Mouse (Mus musculus) layer of hippocampus, adult 11-12 months (tissue): ENCODE measurements around the gene Bpifb5.
"Not testable (repeated sequence)": the region's sequence is repeated elsewhere in the genome, so short reads cannot be mapped to it uniquely, and the experiment has no call there.

ENCODE experiments used
- DNase-seq: peaks from one replicate; pipeline ENCODE4 v3.0.0; 2022; ENCODE audit warnings: low spot score

Gene Bpifb5

GRCm38 (mm10) chr2:154223265-154223916, at the start of gene Bpifb5:
Gene Bpifb5, plus strand, starts transcription at chr2:154223742.
- no peak for DNase-seq

DNA sequence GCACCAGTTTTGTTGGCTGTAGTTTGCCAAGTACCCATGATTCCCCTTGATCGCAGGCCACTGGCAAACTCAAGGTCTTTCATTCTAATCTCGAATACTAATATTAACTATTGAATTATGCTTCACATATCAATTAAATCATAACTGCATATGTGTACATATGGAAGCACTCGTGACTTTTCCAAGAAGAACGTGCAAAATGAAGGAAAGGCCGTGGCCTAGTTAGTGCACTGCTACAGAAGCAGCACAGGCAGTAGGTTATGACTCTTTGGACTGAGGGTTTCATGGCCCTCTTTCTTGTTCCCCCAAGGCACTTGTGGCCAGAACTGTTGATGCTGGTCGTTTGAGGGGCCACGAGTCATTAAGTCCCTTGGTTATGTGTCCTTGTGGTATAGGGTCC, 41.6 kb upstream of the Bpifb5 start:
- not testable (repeated sequence) for DNase-seq

DNA sequence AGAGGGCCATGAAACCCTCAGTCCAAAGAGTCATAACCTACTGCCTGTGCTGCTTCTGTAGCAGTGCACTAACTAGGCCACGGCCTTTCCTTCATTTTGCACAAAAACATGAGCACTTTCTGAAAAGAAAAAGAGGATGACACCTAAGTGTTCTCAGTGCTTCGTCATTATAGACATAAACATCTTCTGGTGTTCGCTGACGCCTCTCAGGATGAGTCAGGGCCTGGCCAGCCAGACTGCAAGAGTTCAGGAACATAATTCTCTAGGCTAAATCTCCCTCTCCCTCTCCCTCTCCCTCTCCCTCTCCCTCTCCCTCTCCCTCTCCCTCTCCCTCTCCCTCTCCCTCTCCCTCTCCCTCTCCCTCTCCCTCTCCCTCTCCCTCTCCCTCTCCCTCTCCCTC, 40.5 kb upstream of the Bpifb5 start:
- DNase-seq, result not testable (repeated sequence)

GRCm38 (mm10) chr2:154185319-154185718, 38.2 kb upstream of the Bpifb5 start:
- no peak for DNase-seq

DNA sequence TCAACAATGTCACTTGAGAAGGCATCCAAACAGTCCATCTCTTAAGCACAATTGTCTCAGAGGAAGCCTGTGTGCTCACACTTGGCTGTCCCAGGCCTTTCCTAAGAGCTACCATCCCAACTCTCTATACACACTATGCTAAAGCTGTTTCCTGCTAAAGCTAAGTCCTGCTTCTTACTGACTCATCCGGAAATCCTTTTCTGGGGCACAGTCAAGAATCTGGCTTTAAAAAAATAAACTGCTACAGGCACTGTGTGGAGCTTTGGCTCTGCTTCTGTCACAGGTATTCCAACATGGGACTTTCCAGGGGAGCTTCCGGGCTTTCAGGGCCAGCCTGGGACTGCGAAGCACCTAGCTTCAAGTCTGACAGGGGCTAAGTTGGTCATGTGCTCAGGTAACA, 37.8 kb upstream of the Bpifb5 start:
- DNase-seq, result no peak

GRCm38 (mm10) chr2:154187468-154187867, 36.1 kb upstream of the Bpifb5 start:
- DNase-seq, result no peak

- DNase-seq, result no peak
These were observed 33.6 kb upstream of the Bpifb5 start for GRCm38 (mm10) chr2:154189877-154190434.

DNA sequence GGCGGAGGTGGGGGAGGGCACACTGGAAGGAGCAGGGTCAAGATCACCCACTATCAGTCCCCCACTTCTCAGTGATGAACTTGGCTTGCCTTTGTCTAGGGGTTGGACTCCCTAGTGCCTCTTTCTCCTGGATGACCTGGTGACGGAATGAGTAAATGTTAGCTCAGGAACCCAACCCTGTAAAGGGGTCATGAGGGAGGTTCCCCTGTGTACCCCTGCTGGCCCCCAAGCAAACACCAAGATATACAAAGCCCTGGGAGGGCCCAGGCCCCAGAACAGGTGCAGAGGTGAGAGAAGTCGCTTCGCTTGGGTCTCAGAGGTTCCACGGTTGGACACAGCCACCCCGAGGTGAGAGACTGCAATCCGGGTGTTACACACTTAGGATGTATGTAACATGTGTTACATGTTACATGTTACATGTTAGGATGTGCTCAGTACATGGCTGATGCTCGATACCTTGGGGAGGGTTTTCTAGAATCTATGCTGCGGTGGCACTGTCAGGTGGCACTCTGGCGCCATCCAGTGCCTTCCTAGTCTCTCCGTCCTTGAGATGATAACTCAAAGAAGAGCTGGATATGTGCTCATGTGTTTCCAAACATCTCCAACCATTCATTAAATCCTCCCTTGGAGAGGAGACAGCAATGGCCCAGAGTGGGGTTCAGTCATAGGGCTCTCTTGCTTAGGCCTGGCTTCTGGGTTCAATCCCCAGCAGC, 32.8 kb upstream of the Bpifb5 start, which contains the start of gene Bpifb1:
Gene Bpifb1, plus strand, starts transcription at position 273 of the 713 bp plus-strand sequence.
- no peak for DNase-seq

GRCm38 (mm10) chr2:154192141-154192540, 31.4 kb upstream of the Bpifb5 start:
- no peak for DNase-seq

- DNase-seq, result no peak
These were observed 30.5 kb upstream of the Bpifb5 start for GRCm38 (mm10) chr2:154193071-154193470.

DNA sequence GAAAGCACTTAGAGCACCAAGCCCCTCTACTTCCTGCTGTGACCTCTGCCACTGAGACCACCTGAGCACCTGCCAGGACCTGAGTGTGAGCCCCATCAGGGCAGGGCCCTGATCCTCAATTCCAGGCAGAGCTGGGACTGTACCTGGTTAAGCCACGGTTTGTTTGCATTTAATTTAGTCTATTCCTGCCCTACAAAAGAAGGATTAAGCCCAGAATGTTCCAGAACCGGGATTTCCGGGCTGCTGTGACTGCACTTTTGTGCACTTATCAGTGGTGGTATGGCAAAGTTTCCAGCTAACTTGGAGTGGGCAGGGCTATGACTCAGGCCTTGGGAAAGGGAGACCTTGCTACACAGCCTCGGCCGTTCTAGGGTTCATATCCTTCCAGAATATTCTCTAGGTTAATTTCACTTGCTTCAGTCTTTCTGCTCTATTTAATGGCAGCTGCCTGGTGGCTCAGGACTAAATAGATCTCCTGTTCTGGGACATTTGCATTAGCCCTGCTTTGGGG, 29.5 kb upstream of the Bpifb5 start:
- no peak for DNase-seq

DNA sequence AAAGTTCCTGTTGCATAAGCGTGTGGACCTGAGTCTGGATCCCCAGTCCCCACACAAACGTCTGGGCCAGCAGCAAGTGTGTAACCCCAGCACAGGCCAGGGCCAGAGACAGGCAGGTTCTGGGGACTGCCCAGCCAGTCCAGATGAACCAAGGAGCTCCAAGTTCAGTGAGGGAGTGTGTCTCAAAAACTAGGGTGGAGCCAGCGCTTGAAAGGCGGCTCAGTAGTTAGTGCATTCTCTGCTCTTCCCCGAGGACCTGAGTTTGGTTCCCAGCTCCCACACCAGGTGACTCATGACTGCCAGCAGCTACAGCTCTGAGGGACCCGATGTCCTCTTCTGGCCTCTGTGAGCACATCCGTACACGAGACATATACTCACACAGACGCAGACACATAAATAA, 26.5 kb upstream of the Bpifb5 start:
- DNase-seq, result no peak

- DNase-seq, result no peak
These were observed 18.9 kb upstream of the Bpifb5 start for GRCm38 (mm10) chr2:154204630-154205029.

GRCm38 (mm10) chr2:154206908-154207307, 16.6 kb upstream of the Bpifb5 start:
- DNase-seq, result no peak

DNA sequence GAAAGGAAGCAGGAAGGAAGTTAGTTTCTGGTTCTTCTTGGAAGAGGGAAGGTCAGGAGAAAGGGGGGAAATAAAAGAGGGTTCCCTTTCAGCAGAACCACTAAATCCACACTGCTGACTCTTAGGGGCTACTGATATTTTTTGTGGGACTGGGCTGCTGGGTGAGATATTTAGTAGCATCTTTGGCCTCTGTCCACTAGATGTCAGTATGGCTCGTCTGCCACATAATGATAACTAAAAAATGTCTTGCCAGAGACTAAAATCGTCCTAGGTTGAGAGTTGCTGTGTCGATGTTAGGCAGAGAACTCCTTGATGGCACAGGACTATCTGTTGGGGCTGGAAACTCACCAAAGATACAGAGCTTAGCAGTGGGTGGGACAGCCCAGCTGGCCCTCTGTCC, 14.4 kb upstream of the Bpifb5 start:
- DNase-seq, result no peak

DNA sequence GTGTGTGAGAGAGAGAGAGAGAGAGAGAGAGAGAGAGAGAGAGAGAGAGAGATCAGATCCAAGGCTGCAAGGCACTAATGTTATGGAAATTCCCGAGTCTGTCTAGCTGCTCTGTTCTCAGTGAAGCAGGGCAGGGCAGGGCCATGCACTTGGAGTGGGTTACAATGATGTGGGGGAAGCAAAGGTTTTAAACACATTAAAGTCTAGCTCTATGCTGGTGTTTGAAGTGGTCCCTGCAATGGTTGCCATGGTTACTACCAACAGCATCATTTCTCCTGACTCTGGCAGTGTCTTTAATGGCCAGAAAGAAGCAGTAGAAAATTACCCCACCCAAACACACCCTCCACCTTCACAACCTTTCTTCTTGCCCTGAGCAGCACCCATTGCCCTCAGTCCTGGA, 12.4 kb upstream of the Bpifb5 start:
- DNase-seq, result no peak

- peak; percentile 51 for DNase-seq
These were observed 11.7 kb upstream of the Bpifb5 start for GRCm38 (mm10) chr2:154211881-154212280.

DNA sequence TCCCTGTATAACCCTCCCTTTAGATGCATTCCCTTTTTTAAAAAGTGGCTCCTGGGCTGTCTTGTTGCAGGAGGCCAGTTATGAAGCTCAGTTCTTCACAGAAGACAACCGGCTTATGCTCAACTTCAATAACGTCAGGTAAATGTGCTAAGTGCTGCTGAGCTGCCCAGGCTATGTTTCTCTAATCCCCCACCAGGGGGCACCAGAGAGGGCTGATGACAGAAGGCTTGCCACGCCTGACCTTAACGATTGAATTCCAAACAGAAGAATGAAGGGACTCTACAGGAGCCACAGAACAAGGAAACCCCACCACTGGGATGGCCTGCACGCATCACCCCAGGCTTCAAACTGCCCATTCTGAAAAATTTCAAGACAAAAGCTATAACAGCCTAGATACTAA, 8.4 kb upstream of the Bpifb5 start:
- peak; percentile 37 for DNase-seq

GRCm38 (mm10) chr2:154219950-154220349, 3.6 kb upstream of the Bpifb5 start:
- no peak for DNase-seq

- no peak for DNase-seq
These were observed 353 bp downstream of the Bpifb5 start for GRCm38 (mm10) chr2:154223917-154224273.

DNA sequence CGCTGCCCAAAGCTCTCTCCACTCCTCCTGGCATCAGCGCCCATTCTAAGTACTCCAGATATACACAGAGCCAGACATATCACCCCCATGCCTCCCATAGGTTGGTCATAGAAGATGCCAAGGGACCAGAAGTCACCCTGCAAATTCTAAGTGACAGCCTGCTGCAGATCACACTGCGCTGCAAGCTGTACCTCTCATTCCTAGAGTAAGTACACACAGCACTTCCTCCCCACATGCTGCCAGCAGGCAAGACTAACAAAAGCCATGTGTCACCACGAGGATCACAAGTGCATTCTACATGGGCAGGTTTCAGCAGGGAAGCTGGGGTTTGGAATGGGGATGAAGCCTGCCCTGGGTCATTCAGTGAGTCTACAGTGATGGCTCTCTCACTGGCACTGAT, 3.4 kb downstream of the Bpifb5 start:
- no peak for DNase-seq

DNA sequence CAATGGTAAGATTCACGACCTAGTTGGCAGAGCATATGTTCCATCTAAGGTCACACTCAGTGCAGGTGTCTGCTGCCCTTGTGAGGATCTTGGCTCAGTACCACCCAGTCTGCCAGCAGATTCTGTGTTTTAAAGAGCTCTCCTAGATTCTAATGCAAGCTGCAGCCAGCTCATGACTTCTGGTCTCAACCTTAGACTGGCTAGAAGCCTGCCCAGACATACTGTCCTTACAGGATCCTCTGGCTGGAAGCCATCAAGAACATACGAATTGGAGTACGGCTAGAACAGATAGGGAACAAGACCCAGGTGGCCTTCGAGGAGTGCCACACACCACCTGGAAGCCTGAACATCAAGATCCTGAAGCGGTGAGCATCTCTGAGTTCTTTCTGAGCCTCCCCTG, 4.3 kb downstream of the Bpifb5 start:
- DNase-seq, result no peak

DNA sequence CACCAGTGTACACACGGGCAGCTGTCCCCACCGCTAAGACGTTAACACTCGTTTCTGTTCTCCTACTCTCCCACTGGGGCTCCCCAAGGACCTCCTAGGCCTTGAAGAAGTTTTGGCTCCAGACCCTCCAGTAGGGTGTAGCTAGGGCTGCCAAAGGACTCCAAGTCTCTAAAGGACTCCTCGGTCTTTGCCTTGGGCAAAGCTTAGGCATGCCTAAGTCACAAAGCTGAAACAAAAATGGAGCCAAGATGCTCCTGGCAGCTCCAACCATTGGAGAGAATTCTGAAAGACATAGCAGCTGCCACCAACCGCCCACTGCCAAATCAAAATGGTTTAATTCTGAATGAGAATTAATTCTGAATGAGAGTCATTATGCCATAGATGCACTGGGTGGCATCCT, 9.9 kb downstream of the Bpifb5 start:
- peak; percentile 39 for DNase-seq
